Mouse (Mus musculus) urinary bladder, postnatal 4 days (tissue): Measurements from ENCODE around the gene Pcdh9.

Source experiments
- DNase-seq, 2 experiments: peaks; one replicate each; pipeline ENCODE4 v3.0.0; 2021 to 2022; ENCODE audit warnings: low spot score in 2 of 2

The Pcdh9 gene

DNA sequence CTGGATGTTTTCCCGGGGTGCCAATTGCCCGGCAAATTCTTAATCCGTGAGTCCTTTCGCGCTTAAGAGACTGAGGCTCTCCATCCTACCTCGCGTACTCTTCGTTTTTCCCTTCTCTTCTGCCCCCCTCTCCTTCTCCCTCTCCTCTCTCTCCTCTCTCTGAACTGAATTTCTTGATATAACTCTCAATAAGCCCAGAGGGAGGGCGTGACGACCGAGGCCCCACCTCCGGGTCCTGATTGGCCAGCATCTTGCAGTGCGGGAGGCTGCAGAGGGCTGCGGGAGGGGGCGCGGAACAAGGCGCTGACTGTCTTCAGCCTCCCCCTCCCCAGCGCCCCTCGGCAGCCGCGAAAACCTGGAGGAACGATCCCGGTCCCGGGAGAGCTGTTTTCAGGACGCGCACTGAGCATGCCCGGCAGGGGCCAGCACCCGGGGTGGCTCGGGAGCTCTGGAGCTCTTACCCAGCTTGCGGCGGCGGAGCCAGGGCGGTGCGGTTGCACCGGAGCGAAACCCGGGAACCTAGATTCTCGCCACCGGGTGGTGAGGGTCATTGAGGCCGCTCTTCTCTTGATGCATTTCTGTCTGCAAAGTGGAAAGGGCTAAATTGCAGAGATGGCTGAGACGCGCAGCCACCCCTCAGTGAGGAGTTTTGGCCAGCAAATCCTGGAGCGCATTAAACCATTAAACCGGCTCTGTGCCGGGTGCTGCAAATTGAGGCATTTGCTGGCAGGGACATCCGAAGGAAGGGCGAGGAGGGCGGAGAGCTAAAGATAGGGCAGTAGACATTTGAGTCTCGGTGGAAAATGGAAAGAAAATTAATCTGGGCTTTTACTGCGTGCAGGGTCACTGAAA lies at the start of gene Pcdh9:
Gene Pcdh9 (minus strand): TSS at position 161 of the 852 bp plus-strand sequence.
- DNase-seq: peak; percentile 88 to 89

DNA sequence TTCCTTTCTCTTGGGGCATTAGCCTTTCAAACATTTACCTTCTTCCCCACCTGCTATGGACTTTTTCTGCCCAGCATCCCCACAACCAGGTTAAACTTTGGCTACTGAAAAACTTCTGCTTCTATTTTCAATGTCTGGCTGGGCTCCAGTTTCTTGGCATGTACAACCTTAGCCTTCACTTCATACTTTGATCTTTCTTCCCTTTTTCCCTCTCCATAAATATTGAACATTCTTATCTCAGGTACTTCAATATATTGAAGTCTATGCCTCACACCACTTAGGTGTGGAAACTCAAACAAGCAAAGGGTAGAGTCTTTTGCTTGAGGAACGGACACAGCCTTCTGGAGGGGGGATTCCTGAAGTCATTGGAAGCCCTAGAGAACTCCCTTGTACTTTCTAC lies 16.4 kb upstream of the Pcdh9 start:
- no peak for DNase-seq

DNA sequence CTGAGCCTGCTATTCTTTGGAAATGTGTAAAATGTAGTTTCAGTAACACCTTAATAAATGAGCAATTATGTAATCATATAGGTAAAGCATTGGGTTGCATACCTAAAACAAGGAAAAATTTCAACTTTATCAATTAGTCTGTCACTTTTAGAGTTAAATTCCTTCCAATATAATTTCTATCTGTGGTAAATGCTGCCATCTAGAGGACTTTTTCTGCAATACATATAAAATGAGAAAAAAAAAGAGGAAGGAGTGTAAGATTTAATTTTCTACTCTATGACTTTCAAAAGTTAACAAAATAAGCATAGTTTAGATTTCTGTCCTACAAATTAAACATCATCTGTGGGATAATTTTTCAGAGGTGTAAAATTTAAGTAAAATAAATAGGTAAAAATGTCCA lies 8.1 kb upstream of the Pcdh9 start:
- no peak for DNase-seq

DNA sequence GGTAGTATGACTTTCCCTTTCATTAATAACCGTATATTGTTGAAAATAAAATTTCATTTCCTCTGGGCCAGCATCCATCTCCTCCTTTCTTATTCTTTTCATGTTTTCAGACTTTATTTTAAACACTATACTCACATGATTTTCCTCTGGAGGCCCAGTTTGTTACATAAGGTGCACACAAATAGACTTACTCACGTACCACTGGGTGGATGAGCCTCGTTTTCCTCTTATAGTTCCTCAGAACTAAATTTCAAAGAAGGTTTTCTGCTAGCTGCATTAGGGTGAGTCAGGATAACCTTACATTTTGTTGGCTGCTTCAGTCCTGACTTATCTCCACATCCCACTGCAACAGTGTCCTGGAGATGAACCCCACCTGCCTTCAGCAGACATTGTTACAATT lies 4.7 kb upstream of the Pcdh9 start:
- DNase-seq: no peak

DNA sequence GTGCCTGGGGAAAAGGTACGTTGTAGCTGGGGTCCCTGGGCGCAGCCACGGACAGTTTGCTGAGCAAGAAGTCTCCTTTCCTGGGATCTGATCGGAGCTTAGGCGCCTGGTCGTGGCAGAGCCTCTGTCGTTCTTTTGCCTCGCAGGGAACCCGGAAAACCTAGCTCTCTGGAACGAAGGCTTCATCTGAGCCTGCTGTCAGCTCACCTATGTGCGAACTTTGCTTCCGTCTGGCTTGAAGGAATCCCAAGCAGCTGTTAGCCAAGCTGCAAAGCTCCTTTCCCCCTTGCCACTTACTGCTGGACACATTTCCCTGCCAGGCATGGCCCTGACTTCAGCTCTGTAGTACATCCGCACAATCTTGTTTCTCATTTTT lies 880 bp upstream of the Pcdh9 start:
- no peak for DNase-seq

DNA sequence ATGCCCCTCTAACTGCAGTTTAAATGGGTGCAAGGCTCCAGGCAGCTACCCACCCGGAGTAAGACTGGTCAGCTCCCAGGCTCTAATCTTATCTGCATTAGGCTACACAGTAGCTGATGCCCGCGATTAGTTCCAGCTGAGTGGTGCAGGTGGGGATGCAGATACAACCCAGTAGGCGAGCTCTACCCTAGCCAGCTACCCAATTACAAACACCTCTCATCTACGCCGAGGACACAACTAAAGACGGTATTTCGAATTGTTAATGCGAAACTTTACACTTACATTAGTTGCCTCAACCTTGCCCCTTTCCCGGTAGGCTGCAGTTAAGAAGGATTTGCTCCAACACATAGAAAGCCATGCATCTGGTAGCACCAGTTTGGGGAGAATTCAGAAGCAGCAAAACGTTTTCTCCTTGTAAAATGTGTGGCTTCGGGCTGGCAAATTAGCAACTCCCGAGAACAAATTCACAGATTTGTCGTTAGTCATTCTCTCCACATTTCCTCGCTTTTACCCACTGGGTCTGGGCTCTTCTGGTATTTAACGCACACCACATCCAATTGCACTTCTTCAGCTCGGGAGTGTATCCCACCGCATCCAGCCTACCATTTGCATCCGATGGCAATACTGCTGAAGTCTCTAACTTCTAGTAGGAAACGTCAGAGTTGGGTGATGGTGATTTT lies 500 bp downstream of the Pcdh9 start:
- DNase-seq: no peak

DNA sequence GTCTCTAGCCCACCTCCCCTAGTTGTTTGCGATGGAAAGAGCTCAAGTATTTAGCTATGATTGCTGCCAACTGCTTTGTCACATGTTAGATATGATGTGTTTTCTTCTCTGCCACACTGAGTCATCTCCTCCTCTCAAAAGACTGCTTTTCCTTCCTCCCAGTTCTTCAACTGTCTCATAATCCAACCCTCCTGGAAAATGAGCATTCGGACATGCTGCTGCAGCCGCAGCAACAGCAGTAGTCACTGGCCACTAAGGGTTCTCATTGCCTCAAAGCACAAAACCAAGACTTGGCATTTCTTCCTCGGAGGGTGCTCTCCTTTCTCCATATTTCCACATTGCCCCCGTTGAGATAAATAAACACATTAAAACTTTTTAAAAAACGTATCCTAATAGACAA lies 1.2 kb downstream of the Pcdh9 start:
- no peak for DNase-seq

DNA sequence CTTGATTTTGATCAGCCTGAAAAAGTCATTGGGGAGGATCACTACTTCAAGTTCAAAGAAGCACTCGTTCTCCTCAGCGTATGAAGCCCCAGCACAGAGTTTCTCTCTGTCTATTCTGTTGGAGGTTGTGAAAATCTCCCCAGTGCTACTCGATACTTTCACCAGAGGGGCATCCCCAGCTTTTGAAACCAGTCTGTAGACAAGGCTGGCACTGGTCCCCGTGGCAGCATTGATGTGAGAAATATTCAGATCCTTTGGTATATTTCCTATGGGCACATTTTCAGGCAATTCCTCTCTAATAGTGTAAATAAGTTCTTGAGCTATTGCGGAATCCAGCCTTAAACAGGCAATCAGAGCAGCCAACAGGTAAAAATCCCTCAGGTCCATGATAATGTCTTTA lies 2.1 kb downstream of the Pcdh9 start:
- no peak for DNase-seq

DNA sequence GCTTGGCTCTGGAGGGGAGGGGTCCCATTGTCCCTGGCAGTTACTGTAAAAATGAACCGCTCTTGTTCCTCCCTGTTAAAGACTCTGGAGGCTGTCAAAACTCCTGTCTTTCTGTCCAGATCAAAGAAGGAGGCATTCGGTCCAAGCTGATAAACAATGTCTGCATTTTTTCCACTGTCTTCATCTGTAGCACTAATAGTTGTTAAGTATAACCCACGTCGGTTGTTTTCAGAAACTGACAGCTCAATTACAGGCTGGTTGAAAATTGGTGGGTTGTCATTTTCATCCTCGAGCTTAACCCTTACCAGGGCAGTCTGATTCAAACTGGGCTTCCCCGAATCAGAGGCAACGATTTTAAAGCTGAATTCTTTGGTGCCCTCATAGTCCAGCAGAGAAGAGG lies 3.4 kb downstream of the Pcdh9 start:
- no peak for DNase-seq

DNA sequence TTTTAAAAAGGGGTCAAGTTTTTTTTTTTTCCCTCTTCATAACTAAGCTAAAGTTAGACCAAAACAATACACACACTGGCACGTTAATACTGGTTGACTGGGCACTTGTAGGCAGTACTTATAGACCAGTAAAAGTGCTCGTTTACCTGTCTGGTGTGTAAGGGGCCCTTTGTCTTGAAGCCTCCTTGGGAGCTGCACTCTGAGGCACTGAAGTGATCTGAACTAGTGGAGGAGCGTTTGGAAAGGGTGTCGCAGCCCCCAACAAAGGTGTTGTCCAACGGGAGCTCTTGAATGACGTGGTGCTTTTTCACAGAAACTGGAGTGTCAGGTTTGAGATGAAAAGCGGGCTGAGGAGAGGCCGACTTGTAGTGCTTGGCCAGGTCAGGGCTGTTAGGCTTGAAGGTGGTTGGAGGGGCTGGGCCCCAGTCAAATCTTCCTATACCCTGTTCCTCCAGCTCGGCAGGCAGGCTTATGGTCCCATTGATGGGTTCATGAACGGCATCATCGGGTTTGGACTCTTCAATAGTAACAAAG lies 4.9 kb downstream of the Pcdh9 start:
- DNase-seq: no peak

DNA sequence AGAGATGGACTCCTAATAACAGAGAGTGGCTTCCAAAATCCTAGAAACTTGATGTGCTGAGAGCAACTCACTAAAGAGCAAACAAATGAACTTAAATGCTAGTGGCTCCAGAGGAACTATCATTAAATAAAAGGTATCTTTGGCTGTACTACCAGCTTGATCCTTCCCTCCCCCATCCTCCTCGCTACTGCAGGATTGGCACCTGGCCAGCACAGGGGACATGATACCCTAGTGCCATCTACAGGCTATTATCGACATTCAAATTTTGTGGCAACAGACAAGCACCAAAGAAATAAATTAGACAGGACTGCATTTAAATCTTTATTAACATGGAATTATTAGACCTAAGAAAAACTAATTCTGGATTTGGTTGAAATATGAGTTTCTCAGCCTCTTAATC lies 6.0 kb downstream of the Pcdh9 start:
- peak in 1 of 2 experiments; percentile 55 for DNase-seq

DNA sequence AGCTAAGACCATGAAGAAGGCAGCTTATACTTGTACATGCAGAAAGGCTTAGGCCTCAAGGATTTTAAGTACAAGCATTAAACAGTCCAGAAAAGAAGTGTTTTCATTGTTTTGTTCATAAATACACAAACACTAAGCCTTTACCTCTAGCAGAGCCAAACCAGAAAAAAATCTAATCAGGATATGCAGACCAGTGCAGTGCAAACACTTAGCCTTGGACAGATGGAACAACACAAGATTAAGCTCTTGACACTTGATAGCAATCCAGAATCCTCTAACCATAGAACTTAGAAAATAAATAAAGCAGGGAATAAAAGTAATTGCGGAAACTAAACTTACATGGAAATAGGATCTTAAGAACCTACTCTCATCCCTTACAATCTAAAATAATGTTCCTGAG lies 10.4 kb downstream of the Pcdh9 start:
- no peak for DNase-seq

DNA sequence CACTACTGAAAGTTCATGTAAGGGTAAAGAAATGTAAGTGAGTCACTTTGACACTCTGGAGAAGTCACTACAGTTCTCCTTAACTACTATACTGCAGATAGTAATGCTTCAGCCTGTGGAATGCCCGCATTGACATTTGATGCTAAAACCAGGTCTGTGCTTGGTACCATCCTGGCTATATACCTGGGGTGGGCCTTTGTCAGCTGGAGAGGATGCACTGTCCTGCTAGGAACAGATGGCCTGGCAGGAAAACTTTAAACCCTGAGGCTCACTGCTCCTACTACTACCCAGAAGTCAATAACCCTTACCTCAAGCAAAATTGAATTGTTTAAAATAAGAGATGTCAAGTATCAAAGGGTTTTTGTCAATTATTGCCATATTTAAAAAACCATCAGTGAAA lies 14.5 kb downstream of the Pcdh9 start:
- DNase-seq: no peak

DNA sequence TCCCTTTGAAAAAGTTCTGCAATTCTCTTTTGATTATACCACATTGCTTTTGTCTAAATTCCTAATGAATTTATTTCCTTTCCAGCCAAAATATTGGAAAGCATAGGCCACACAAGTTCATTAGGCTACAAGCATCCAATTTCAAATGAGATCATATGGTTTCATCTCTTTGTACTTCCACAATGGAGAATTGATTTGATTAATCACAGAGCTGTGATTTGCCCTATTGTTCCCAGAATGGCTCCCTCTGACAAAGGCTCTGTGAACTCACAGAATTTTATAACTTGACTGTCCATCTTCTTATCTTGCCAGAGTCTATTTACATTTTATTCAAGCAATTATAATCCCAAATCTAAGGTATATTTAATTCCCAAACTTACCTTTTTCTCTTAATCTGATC lies 22.3 kb downstream of the Pcdh9 start:
- DNase-seq: no peak

DNA sequence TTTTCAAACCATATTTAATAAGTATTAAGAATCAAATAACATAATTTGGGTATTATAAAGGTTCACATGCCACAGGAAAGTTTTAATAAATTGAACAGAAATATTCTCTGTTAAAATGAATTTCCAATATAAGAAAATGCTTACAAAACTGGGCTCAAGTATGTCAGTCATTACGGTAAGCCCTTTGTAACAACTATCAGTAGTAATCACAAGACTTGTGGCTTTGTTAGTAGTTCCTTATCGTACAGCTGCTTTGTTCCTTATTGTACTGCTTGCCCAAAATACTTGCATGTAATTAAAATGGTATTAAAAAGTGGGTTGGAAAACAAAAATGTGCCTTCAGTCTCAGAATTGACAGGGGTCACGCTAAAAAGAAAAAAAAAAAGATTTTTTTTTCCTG lies 32.4 kb downstream of the Pcdh9 start:
- no peak for DNase-seq

DNA sequence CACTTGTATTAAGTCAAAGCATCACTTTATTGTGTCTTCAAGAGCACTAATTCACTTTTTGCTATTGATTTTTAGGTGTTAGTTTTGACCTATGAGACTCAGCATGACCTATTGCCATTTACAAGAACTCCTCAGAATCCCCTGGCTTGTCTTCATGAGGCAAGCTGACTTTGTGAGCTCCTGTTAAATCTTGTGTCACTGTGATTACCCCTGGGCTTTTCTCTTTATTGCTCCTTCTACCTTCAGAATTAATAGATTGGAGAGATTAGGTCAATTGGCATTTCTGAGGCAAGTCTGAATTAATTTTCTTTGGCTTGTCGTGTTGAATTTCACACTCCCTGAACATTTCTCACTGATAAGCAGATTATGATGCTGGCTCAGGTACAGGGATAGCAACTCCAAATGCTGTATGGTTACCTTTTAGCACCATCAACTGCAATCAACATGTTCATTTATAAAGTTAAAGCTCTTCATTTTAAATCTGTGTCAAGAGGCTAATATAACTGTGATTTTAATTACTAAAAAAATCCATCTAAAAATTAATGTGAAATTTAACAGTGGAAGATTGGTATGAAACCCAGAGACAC lies 44.3 kb downstream of the Pcdh9 start:
- no peak for DNase-seq

DNA sequence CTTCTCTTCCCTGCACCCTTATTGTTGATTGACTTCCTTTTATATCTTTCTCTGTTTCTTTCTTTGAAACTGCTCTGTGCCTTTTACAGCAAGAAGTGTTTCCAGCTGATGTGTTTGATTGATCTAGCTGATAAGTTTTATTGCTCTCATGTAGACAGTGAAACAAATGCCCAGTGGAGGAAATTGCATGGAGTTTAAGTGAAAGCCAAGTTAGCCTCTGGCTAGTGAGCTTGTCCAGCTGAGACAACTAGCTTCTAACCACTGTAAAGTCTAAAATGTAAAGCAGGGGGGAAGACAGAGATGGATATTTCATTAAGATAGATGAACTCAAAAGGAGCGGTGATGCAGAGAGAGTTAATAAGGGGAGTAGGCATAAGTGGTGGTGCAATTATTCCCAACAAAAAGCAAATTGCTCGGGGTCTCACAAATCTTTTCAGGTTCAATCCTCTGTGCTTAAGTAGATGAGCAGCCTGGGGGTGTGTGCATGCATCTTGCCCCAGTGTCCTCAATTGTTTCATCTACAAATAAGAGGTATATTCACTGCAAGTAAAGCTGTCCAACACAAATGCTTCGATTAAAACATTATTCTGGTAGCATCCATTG lies 47.7 kb downstream of the Pcdh9 start:
- no peak for DNase-seq

DNA sequence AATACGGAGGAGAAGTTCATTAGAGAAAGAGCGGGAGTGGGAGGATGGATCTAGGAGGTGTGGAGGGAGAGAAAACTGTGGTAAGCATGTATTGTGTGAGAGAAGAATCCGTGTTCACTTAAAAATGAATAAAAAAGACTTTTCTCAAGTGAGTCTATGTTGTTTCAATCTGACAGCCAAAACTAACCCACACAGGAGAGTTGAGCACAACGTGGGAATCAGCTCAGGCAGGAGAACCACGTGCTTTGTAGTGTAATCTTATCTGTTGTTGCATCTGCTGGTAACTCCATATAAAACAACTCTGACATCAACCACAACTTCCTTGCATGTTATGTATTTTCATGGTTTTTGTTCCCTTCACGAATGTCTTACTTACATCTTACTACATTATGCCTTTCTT lies 58.0 kb downstream of the Pcdh9 start:
- no peak for DNase-seq

DNA sequence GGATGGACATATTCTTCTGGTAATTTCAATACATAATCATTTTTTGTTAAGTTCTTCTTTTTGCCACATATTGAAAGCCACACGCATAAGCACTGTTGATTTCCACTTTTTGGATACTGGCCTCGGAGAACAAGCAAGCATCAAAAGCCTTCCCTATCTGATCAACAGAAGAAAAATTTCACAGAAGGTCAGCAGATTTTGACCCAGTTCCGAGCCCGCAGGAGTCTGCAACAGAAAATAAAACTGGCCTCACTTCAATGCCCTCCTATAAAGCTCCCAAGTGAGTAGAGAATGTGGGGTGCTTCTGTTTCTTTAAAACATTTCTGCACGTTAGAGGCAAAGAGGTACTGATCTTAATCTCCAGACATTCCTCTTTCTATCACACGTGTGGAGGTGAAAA lies 63.3 kb downstream of the Pcdh9 start:
- no peak for DNase-seq

DNA sequence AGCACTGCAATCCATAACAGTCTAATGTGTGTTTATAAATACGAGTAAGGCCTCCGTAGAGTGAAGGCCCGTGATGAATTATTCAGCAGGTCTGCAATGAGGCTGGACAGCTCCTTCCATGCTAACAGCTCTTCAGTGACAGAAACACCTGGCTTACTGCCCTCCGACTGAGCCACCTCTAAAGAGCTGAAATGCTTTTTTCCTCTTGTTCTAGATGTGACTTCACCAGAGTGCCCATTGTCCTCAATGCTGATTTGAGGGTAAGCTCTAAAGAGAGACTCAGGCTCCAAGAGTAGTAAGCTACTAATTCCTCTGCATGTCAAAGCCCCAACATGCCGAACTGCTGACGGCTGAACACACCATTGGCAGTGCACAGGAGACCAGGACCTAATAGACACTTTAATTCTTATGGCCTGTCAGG lies 64.4 kb downstream of the Pcdh9 start:
- DNase-seq: no peak

DNA sequence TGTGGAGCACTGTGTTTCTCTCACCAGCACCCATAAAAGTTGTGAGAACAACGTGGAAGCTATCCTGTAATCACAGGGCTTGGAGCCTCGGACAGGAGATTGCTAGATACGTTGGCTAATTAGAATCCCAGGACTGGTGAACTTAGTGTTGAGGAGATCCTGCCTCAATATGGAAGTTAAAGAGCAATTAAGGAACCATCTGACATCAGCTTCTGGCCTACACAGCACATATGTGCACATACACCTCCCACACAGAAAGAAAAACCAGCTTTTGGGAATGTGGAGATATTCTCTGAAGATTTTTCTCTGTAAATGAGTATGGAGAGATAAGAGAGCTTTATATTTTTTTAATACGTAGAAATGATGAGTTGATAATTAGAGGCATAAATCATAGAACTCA lies 71.6 kb downstream of the Pcdh9 start:
- DNase-seq: no peak

DNA sequence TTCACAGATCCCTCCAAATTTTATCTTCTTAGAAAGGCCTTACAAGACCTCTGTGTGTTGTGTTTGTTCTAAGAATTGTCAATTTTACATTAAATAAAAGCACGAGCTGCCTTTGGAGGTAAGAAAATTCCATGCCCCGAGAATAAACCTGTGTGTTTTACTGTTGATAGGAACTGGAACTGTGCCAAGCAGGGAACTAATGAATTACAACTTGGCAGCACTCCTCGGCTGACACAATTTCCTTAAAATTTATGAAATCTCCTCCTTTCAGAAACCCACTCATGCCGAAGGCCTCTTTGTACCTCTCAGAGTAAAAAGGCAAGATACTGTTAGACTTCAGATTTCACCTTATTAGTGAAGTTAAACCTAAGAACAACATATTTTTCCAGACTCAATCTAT lies 72.9 kb downstream of the Pcdh9 start:
- DNase-seq: no peak
